ENCODE assay signal across 12 mouse cellular contexts in the genomic region with DNA sequence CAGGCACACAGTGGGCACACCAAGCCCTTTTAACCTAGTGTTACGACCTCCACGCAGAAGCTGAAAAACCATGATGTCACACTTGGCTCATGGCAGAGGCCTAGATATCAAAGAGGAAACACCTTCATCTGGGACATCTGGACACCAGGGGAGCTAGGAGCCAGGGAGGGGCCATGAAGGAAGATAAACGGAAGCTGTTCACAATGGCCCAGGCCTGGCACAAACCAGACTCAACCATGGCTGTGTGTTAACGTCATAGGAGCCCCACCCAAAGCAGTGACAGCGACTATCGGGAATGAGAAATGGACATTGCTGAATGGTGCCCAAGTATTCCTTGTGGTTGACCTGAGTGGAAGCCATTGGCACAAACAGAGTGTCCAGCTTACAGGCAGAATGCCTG. TPM values are rescaled to one million over a fixed set of nuclear protein-coding genes. Genes with fewer than 3 reads are reported as not detected.
DNase-seq lines count a peak whose midpoint lies in the region; ATAC-seq and TF ChIP-seq lines count a peak whose summit lies in the region.
"Had no signal": no experiment of that assay in that cellular context is flagged by ENCODE, and none has a peak within 500 bp of the region (broad histone marks: within the 10 kb centered on the region; RNA-seq: fewer than 3 reads in every experiment).

No protein-coding gene starts in this region.

- TF ChIP-seq POLR2A in MEL (IDR thresholded peaks at IDR 0.05; ENCODE audit: control insufficient read depth in 1 of 2, insufficient read depth in 1 of 2, low read depth in 1 of 2, low read length in 2 of 2, poor library complexity in 1 of 2): no peak

- no peaks in the 10 kb centered on the region for H3K36me3 ChIP-seq in MEL (ENCODE audit: control insufficient read depth in 1 of 2, insufficient read depth in 2 of 2, low read length in 2 of 2)
- H3K36me3 ChIP-seq in lung, postnatal 0 days (ENCODE audit: insufficient read depth, low read length): no peaks in the 10 kb centered on the region
- H3K36me3 ChIP-seq: liver, embryonic 13.5 days had no signal

- 67% methylated on average over 6 of the region's 6 CpGs for WGBS in lung, postnatal 0 days

- H3K4me1 ChIP-seq in MEL (ENCODE audit: control insufficient read depth in 1 of 2, insufficient read depth in 2 of 2, low read length in 2 of 2): no peaks in the 10 kb centered on the region
- H3K4me1 ChIP-seq in lung, postnatal 0 days (ENCODE audit: insufficient read depth, low read depth, low read length): no peaks in the 10 kb centered on the region
- H3K4me1 ChIP-seq: liver, embryonic 13.5 days had no signal

- TF ChIP-seq EP300 in MEL (IDR thresholded peaks at IDR 0.05; ENCODE audit: low read depth in 1 of 2, low read length in 2 of 2): no peak
- peak; percentile 97 for TF ChIP-seq EP300 in lung, postnatal 0 days (IDR thresholded peaks at IDR 0.05)

- H3K9ac ChIP-seq in MEL (ENCODE audit: control insufficient read depth, low read depth, low read length, poor library complexity, severe bottlenecking): no peak overlapping the region
- H3K9ac ChIP-seq in lung, postnatal 0 days (replicated peaks; ENCODE audit: low read depth): no peak overlapping the region
- H3K9ac ChIP-seq: heart, embryonic 13.5 days; liver, embryonic 13.5 days had no signal

- peak; percentile 94 for ATAC-seq in lung, postnatal 0 days
- ATAC-seq: forebrain, embryonic 16.5 days had no signal

- TF ChIP-seq CTCF in MEL (IDR thresholded peaks at IDR 0.05 in 2 of 3, conservative IDR thresholded peaks at IDR 0.05 in 1 of 3; ENCODE audit: control insufficient read depth in 1 of 3, insufficient read depth in 1 of 3, low read depth in 2 of 3, low read length in 3 of 3, poor library complexity in 1 of 3, severe bottlenecking in 1 of 3): no peak
- no peak for TF ChIP-seq CTCF in lung, postnatal 0 days (IDR thresholded peaks at IDR 0.05)

- no peak overlapping the region for H3K4me2 ChIP-seq in lung, postnatal 0 days (replicated peaks; ENCODE audit: low read depth, low read length)
- H3K4me2 ChIP-seq: heart, embryonic 13.5 days; liver, embryonic 13.5 days had no signal

- intact Hi-C loops in heart, postnatal 14 days (cut with DNase I): no loop called here
- intact Hi-C loops in left cerebral cortex, postnatal 10 days (cut with DNase I): no loop called here

- no peak overlapping the region for H3K4me3 ChIP-seq in MEL (ENCODE audit: control insufficient read depth in 1 of 2, insufficient read depth in 1 of 2, low read depth in 2 of 2, low read length in 2 of 2)
- H3K4me3 ChIP-seq in lung, postnatal 0 days (ENCODE audit: low read depth, low read length): no peak overlapping the region
- H3K4me3 ChIP-seq: heart, embryonic 13.5 days; liver, embryonic 13.5 days had no signal

- no peaks in the 10 kb centered on the region for H3K27me3 ChIP-seq in MEL (ENCODE audit: control insufficient read depth in 1 of 2, insufficient read depth in 2 of 2, low read length in 2 of 2)
- no peaks in the 10 kb centered on the region for H3K27me3 ChIP-seq in lung, postnatal 0 days (replicated peaks; ENCODE audit: insufficient read depth, low read length)
- H3K27me3 ChIP-seq: heart, embryonic 13.5 days; liver, embryonic 13.5 days had no signal

- no peaks in the 10 kb centered on the region for H3K9me3 ChIP-seq in MEL (replicated peaks; ENCODE audit: insufficient read depth, low read length)
- H3K9me3 ChIP-seq in lung, postnatal 0 days (ENCODE audit: low read length): no peaks in the 10 kb centered on the region
- H3K9me3 ChIP-seq: heart, embryonic 13.5 days; liver, embryonic 13.5 days had no signal

- H3K27ac ChIP-seq in MEL (ENCODE audit: control insufficient read depth, low read depth, low read length): no peak overlapping the region
- 0 out of 2 replicates have a peak overlapping the region, but pooled peaks have one; percentile 17 for H3K27ac ChIP-seq in lung, postnatal 0 days (ENCODE audit: low read length)
- H3K27ac ChIP-seq: heart, embryonic 13.5 days; liver, embryonic 13.5 days had no signal

- no peak for TF ChIP-seq RAD21 in MEL (IDR thresholded peaks at IDR 0.05; ENCODE audit: low read depth, low read length)

- no peaks in the 10 kb centered on the region for H3K79me2 ChIP-seq in MEL (ENCODE audit: control insufficient read depth, insufficient read depth, low read length, poor library complexity)

- DNase-seq in 3T3-L1 (ENCODE audit: low read depth, low spot score) (peak; percentile 68), MEL (ENCODE audit: low read depth, low spot score) (peak; percentile 28)
- peak; percentile 10 to 18 for DNase-seq in heart, postnatal 14 days
- DNase-seq in lung, postnatal 0 days (ENCODE audit: low spot score): peak; percentile 80
- DNase-seq in right cerebral cortex, postnatal 14 days: no peak
- no peak for DNase-seq in right cerebral cortex, adult 2 months (ENCODE audit: low spot score in 2 of 2)
- DNase-seq in left cerebral cortex, postnatal 10 days (ENCODE audit: extremely low spot score in 1 of 2, low spot score in 2 of 2): no peak
- DNase-seq: cerebellum, postnatal 14 days; liver, embryonic 13.5 days; midbrain, embryonic 14.5 days had no signal

TF ChIP-seq in MEL, 35 proteins besides CTCF, POLR2A, EP300 and RAD21:
- no peak for TF ChIP-seq MEF2A (IDR thresholded peaks at IDR 0.05; ENCODE audit: extremely low read depth, insufficient replicate concordance, low read depth, low read length, poor library complexity, severe bottlenecking)
- no peak for TF ChIP-seq SIN3A (IDR thresholded peaks at IDR 0.05; ENCODE audit: low read length)
- no peak for TF ChIP-seq MAZ (IDR thresholded peaks at IDR 0.05; ENCODE audit: low read depth, low read length)
- TF ChIP-seq RCOR1 (IDR thresholded peaks at IDR 0.05; ENCODE audit: low read depth, low read length): no peak
- TF ChIP-seq GABPA (IDR thresholded peaks at IDR 0.05; ENCODE audit: low read depth, low read length): no peak
- no peak for TF ChIP-seq ZMIZ1 (IDR thresholded peaks at IDR 0.05; ENCODE audit: low read depth, low read length)
- TF ChIP-seq ELF1 (IDR thresholded peaks at IDR 0.05; ENCODE audit: low read depth, low read length): no peak
- no peak for TF ChIP-seq TAL1 (IDR thresholded peaks at IDR 0.05; ENCODE audit: low read length)

RNA-seq across cellular contexts. Expression of gene Nsg1, which starts 13.2 kb away (rescaled TPM):
- total RNA-seq in MEL (2012; rRNA removed): 0.07 and 0.12 TPM in 2 replicates
- under 1 TPM in 1 of 2 experiments, not detected in 1; 0.18 TPM for polyA plus RNA-seq in MEL (2012; ENCODE audit: insufficient read depth in 1 of 2, insufficient read length in 2 of 2, low read depth in 1 of 2, low replicate concordance in 2 of 2, missing spikeins in 1 of 2)
- 10 to 100 TPM in 1 of 2 experiments, 1 to 10 TPM in 1; 8.8 to 11.9 TPM for total RNA-seq in heart, postnatal 14 days (2021)
- polyA plus RNA-seq in lung, postnatal 0 days (2015; fragmentation: Nextera tagmentation; extraction: Ambion mirVana): 53.0 and 53.7 TPM in 2 replicates
- total RNA-seq in left cerebral cortex, postnatal 10 days (2021): 100 to 1,000 TPM; 793 to 891 TPM

Comparison
In these comparisons a context has a peak if more than half of its experiments do, and no peak if none do; other contexts are left out.
1. DNase-seq: peak in 3T3-L1 (single experiment), MEL (single experiment), heart, postnatal 14 days (2 of 2) and lung, postnatal 0 days (single experiment); none in right cerebral cortex, postnatal 14 days (single experiment), right cerebral cortex, adult 2 months (0 of 2) and left cerebral cortex, postnatal 10 days (0 of 2).
2. RNA of gene Nsg1, which starts 13.2 kb away (total RNA-seq): 793 to 891 TPM in left cerebral cortex, postnatal 10 days; 8.8 to 11.9 TPM in heart, postnatal 14 days and 0.07 to 0.12 TPM in MEL; every median in the first group is over 10 times any median in the second.